Mouse (Mus musculus) kidney, adult 11 months (tissue): ENCODE data around the gene Rad51d.
"Not testable (repeated sequence)": the region's sequence is repeated elsewhere in the genome, so short reads cannot be mapped to it uniquely, and the experiment has no call there.

Source experiments
- DNase-seq: peaks from one replicate; pipeline ENCODE4 v3.0.0; 2022

Rad51d gene

DNA sequence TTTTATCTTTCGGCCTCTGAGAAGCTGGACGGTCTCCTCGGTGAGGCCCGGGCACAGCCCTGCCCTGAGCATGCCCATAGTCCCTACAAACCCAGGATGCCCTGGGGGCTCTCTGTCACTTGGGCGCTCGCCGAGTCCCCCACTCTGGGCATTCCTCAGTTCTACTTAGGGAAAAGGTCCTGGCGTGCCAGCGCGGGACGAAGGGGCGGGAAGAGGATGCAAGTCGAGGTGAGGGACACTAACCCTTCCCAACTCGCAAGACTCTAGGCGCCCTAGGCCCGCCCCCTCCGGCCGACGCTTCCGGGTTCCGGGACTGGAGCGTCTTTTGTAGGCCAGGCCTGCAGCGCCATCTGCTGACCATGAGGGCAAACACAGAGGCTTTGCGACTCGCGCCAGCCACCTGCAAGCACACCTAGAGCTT lies at the start of gene Rad51d:
Gene Rad51d (minus strand): TSS at position 273 of the 421 bp plus-strand sequence.
- peak; percentile 92 for DNase-seq

DNA sequence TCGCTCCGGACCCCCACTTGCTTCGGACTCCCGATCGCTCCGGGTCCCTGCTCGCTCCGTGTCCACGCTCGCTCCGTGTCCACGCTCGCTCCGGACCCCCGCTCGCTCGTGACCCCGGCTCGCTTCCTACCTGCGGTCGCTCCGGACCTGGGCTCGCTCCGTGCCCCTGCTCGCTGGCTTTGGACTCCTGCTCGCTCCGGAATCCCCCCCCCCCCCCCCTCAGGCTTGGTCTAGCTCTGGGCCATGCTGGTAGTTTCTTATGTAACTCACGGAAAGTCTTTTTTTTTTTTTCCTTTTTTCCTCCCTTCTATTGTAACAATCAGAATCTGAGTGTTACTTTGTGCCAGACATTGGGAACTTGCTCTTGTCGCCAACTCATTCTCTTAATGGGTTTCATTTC lies 42.8 kb upstream of the Rad51d start:
- DNase-seq, result no peak

DNA sequence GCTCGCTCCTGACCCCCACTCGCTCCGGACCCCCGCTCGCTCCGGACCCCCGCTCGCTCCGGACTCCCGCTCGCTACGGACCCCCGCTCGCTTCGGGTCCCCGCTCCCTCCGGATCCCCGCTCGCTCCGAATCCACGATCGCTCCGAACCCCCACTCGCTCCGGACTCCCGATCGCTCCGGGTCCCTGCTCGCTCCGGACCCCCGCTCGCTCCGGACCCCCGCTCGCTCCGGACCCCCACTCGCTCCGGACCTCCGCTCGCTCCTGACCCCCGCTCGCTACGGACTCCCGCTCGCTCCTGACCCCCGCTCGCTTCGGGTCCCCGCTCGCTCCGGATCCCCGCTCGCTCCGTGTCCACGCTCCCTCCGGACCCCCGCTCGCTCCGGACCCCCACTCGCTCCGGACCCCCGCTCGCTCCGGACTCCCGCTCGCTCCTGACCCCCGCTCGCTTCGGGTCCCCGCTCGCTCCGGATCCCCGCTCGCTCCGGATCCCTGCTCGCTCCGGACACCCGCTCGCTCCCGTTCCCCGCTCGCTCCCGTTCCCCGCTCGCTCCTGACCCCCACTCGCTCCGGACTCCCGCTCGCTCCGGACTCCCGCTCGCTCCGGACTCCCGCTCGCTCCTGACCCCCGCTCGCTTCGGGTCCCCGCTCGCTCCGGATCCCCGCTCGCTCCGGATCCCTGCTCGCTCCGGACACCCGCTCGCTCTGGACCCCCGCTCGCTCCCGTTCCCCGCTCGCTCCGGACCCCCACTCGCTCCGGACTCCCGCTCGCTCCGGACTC lies 41.4 kb upstream of the Rad51d start:
- not testable (repeated sequence) for DNase-seq

DNA sequence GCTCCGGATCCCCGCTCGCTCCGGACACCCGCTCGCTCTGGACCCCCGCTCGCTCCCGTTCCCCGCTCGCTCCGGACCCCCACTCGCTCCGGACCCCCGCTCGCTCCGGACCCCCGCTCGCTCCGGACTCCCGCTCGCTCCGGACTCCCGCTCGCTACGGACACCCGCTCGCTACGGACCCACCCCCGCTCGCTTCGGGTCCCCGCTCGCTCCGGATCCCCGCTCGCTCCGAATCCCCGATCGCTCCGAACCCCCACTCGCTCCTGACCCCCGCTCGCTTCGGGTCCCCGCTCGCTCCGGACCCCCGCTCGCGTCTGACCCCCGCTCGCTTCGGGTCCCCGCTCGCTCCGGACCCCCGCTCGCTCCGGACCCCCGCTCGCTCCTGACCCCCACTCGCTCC lies 40.7 kb upstream of the Rad51d start:
- not testable (repeated sequence) for DNase-seq

DNA sequence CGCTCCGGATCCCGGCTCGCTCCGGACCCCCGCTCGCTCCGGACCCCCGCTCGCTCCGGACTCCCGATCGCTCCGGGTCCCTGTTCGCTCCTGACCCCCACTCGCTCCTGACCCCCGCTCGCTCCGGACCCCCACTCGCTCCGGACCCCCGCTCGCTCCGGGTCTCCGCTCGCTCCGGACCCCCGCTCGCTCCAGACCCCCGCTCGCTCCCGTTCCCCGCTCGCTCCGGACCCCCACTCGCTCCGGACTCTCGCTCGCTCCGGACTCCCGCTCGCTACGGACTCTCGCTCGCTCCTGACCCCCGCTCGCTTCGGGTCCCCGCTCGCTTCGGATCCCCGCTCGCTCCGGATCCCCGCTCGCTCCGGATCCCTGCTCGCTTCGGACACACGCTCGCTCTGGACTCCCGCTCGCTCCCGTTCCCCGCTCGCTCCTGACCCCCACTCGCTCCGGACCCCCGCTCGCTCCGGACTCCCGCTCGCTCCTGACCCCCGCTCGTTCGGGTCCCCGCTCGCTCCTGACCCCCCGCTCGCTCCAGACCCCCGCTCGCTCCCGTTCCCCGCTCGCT lies 40.1 kb upstream of the Rad51d start:
- not testable (repeated sequence) for DNase-seq

DNA sequence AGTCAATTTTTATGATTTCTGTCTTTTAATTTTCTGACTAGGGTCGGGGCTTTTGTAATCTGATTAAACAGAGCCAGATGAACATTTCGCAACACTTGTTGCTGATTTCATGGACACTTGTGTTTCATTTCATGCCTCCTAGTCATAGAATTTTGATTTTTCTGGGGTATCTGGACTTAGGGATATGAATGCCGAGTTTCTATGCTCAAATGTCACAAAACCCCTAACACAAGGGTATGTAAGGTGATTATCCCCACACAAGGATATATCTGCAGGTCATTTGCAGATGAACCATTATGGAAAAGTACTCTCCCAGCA lies 39.2 kb upstream of the Rad51d start:
- no peak for DNase-seq

DNA sequence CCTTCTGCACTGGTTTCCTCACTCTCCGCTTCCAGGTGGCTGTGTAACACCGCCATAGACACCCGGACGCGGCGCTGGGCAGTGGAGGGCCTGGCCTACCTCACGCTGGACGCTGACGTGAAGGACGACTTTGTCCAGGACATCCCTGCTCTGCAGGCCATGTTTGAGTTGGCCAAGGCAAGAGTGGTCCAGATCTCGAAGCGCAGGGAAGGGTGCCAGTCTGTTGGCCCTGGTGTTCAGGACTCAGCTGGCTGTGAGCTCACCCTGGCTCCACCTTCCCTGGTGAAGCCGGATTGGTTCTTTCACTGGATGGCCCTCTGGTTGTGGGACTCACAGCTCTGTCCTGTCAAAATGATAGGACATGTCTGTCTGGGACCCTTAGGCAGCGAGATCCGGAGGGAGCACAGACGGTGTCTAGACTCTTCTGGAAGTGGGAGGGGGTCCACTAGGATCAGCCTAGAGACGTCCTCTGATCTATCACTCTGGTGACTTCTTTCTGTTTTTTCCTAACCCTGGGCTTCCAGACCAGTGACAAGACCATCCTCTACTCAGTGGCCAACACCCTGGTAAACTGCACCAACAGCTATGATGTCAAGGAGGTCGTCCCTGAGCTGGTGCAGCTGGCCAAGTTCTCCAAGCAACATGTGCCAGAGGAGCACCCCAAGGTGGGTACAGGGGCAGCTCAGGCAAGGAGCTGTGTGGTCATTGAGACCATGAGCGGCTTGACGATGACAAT lies 38.7 kb upstream of the Rad51d start:
- no peak for DNase-seq

DNA sequence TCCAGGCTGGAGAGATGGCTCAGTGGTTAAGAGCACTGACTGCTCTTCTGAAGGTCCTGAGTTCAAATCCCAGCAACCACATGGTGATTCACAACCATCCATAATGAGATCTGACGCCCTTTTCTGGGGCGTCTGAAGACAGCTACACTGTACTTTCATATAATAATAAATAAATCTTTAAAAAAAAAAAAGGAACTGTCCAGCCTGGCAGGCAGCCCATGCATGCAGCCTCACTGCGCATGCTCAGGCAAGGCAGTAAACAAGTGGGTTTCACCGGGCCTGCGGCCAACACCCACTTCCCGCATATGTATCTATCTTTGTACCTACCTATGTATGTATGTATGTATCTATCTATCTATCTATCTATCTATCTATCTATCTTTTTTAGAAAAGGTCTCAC lies 33.5 kb upstream of the Rad51d start:
- not testable (repeated sequence) for DNase-seq

DNA sequence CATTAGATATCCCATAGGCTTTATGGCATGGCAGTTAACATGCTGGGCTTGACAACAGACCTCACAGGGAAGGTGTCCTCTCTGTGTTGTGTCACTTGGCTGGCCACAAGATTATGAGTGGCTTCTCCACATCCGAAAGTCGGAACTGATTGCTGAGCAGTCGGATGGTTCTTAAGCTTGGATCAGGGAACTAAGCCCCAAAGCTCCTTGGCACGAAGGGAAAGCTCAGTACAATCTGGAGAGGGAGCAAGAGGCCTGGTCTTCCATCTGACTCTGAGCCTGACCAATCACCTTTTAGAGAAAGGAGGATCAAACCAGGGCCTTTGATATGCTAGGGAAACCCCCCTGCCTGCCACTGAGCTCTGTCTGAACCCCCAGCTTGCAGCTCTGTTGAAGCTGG lies 31.3 kb upstream of the Rad51d start:
- no peak for DNase-seq

DNA sequence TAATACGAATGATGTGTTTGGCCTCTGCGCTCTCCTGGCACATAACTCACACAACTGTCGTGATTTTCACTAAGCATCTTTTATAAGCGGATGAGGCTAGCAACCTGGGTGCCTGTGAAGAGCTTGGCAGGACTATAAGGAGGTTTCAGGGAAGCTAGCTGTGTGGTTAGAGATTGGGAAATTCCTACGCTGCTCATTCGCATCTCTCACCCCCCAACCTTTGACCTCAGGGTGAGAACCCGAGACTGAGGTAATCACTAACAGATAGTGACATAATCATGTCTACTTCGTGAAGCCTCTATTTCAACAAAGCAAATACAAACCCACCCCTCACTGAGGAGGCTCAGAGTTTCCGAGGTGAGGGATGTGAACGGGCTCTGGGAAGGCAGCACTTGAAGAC lies 30.4 kb upstream of the Rad51d start:
- no peak for DNase-seq

DNA sequence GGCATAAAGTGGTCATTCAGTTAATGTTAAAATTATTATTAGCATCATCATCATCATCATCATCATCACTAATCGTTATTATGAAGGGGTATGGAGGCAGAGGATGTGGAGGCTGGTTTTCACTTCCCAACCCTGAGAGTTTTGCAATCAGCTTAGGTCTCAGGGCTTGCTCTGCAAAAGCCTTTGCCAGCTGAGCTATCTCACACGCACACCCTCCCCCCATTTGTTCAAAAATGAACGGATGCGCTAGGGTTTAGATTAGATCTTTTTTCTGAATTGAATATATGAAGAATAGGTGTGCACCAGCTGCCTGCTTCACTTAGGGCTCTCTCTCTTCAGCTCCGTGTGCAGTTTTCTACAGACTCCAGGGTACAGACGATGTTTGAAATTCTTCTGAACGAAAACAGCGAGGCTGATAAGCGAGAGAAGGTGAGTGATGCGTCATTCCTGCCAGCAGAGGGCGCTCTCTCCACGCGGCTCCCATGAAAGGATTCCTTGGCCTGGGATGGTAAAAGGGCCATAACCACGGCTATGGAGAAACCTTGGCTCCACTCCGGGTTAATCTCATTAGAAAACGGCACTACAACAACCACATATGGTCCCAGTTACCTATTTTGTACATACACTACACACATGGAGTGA lies 24.4 kb upstream of the Rad51d start:
- DNase-seq, result peak; percentile 39

DNA sequence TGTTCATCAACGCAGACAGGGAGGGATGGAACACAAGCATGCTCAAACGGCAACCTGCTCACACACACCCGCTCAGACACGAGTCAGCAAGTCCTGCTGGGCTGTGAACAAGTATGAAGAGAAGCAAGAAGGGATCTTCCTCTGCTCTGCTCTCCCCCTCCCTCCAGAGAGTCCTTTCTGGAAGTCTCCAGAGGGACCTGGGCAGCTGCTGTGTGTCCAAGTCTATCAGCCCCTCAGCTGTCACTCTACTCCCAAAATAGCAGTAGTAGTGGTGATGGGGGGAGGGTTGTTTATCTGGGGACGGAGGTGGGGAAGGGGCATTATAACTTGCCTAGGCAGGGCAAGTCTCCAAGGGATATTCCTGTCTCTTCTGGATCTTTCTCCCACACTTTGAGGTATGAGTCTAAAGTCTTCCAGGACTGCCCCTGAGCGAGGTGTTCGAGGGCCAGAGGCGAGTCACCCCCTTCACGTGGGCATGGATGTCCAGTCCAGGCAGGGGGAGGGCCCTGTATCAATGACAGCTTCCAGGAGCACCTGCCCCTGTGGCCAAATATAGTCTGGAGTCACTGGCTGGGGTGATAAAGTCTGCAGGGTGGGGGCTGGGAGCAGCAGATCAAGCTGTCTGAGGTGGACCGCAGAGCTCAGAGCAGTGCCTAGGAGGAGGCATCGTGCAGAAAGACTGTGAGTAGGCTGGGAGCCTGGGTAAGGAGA lies 20.4 kb upstream of the Rad51d start:
- no peak for DNase-seq

DNA sequence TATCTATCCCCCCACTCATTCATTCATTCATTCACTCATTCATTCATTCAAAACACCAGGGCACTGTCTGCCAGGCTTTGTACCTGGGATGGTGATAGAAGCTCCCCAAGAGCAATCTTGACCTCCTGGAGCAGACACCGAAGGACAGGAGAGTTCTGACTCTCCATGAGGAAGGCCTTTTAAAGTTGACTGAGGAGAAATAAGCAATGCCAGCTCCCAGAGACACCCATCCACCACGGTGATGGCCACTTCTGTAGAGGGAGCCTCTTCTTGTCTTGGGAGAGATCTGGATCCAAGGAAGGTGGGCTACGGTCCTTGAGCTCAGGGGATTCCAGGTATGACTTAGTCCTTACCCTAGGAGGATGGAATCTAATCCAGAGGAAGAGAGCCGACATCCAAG lies 19.8 kb upstream of the Rad51d start, which contains the start of gene Unc45b:
Gene Unc45b (plus strand): TSS at position 301 of the 400 bp plus-strand sequence.
- DNase-seq, result no peak

DNA sequence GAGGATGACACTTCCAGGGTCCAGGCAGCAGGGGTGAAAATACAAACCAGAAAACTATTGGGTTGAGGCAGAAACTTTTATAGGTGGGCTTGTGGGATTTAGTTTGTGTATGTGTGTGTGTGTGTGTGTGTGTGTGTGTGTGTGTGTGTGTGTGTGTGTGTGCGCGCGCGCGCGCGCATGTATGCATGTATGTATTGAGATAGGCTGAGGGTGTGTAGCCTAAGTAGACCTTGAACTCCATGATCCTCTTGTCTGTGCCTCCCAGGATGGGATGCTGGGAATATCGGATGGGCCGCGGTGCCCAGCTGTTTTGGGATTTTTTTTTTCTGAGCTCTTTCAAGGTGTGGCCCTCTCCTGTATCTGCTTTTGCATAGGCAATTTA lies 18.2 kb upstream of the Rad51d start:
- DNase-seq, result no peak

DNA sequence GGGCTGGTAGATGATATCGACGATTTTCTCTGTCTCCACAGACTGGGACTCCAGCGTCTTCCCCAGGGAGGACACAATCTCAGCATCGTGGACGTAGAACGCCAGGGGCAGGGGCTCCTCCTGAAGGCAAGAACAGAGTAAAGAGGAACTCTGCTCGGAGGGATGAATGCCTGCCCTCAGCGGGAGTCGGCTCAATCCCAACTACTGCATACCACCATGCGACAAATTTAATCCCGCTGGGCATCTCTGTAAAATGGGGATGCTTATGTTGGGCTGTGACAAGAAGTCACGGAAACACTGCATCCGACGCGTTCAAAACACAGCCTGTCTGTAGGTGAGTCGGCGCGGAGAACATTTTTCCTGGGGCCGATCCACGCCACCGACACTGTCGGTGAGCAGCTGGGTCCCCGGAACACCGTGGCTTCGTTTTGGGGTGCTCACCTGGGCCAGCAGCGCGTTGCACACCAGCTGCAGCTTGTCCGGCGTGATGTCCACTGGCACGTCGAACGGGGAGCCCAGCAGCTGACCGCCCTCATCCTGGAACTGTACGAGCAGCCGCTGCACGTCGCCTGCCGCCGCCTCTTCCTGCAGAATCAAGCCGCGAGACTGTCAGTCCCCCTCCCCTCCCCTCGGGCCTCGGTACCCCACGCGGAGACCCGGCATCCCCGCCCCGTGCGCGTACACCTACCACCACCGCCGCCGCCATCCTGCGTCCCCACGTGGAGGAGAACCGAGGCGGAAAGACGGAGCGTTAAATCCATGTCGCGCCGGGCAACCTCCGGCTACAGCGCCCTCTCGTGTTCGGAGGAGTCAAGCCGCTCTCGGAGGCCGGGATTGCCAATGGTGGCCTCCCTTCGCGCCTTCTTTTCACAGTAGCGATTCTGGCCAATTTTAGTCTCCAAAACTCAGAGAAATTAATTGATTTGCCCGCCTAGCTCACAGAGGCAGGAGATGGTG lies 17.5 kb upstream of the Rad51d start, which contains the start of gene Nle1:
Gene Nle1 (minus strand): TSS at position 761 of the 957 bp plus-strand sequence.
- DNase-seq, result peak; percentile 82

DNA sequence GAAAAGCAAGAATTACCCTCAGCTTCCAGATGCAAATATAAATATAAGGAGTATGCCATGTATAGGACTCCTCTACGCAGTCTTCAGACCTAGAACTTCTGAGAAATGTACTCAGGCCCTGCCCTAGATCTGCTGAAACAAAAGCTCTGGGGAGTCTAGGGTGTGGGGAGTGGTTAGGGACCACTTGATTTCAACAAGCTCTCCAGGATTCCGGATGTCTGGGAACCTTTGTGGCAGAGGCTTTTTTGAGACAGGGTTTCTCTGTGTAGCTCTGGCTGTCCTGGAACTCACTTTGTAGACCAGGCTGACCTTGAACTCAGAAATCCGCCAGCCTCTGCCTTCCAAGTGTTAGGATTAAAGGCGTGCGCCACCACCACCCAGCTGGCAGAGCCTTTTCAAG lies 15.4 kb upstream of the Rad51d start:
- no peak for DNase-seq

DNA sequence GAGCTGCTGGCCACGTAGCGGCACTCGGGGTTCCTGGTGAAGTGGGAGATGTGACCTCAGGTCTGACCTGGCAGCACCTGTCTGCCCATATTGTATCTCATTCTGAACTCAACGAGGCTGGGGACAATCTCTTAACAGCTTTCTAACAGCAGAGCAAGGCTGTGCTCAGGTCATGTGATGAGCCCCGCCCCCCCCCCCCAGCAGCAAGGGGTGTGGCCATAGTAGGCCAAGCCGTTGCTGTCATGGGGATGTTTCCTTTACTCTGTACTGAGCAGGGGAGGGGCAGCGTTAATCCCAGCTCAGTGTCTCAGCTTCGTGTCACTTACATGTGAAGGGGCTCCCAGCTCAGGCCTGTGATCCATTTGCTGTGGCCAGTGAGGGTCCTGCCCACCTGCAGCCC lies 14.5 kb upstream of the Rad51d start:
- DNase-seq, result no peak

DNA sequence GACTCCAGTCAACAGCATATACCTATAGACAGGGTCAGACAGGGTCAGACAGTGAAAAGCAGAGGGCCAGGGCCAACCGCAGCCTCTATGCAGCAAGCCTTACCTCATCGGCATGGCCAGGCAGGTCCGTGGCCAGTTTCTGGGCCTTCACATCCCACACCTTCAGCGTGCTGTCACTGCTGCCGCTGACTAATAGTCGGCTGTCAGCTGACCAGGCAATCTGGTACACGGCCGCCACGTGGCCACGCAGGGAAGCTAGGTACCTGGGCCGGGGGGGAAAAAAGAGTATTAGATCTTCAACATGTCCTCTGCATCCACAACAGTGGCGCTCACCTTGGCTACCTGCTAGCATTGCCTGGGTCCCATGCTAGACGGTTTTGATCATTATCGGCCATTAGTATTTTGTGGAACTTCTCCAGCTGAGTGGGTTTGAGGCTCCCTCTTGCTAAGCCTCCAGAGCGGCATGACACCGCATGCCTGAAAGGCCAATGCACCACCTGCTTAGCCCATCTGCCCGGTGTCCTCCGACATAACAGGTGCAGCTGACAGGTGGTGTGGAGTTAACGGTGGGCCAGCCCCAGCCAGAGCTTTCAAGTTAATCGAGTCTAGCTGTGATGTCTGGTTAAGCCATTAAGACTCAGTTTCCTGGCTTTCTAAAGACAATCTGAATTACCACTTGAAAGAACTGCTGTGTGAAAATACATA lies 11.3 kb upstream of the Rad51d start:
- no peak for DNase-seq

DNA sequence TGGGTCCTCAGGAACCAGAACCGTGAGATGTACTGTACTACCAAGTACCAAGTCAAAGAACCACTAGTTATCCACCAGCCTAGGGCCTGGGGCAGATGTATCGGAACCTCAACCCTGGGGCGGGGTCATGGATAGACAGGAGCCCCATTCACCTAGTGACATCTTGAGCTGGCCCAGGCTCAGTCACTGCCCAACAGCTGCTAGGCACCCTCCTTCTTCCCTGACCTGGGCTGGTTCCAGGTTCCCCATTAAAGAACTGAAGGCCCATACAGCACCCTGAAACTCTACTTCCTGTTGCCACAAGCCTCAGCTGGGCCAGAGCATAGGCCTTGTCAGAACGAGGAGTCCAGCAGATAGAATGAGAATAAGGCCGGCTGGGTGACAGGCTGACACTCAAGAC lies 9.3 kb upstream of the Rad51d start:
- no peak for DNase-seq

DNA sequence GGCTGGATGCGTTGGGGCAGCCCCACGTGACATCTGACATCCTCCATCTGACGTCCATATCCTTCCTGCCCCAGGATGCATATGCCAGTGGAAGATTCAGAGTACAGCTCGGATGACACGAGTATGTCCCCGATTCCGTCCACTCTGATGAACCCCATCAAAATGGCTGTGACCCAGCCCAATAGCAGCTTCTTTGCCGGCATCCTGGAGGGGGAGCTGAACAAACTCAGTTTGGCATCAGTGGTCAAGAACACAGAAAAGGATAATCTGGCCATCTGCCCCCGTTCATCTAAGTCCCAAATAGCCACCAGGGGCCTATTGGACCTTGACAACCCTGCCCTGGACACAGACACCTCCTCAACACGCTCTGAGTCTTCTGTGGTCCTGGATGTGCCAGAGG lies 7.1 kb upstream of the Rad51d start:
- no peak for DNase-seq

DNA sequence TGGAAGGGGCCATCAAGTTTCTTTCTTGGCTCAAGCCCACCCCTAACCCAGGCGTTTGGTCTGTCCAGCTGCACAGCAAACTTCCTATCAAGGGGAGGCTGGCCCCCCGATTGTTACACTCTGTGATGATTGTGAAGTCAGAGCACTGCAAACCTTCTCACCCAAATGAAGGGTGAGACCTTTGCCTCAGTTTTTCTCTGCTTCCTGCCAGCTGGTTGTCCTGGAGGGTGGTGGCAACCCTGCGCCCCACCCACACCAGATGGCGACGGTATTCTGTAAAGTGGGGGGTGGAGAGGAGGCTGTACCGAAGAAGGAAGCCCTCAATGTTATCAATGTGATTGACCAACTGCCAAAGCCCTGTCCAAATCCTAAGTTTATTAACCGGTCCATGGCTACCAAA lies 1.5 kb upstream of the Rad51d start, which contains the start of gene Fndc8:
Gene Fndc8 (plus strand): TSS at position 189 of the 400 bp plus-strand sequence.
- no peak for DNase-seq
